Mouse (Mus musculus): Measurements from ENCODE around the gene Arnt2.

GRCm38 (mm10) chr7:84212112-84212511, 197.9 kb downstream of the Arnt2 start:
- TF ChIP-seq CTCF (conservative IDR thresholded peaks at IDR 0.05 in 1 of 2, IDR thresholded peaks at IDR 0.05 in 1 of 2; ENCODE audit: low read depth in 2 of 2, low read length in 2 of 2) = no peak
- TF ChIP-seq RCOR1 (conservative IDR thresholded peaks at IDR 0.05; ENCODE audit: low read depth, low read length) = peak; percentile 81
- no peak for TF ChIP-seq POLR2AphosphoS2 (IDR thresholded peaks at IDR 0.05; ENCODE audit: low read depth, low read length)
- TF ChIP-seq ZC3H11A (IDR thresholded peaks at IDR 0.05; ENCODE audit: low read depth, low read length) = no peak
- no peak; the same call in 1 of the 2 replicates for TF ChIP-seq HCFC1 (IDR thresholded peaks at IDR 0.05; ENCODE audit: low read depth, low read length)
- TF ChIP-seq E2F4 (IDR thresholded peaks at IDR 0.05; ENCODE audit: insufficient replicate concordance, low read depth, low read length) = no peak
